Mouse (Mus musculus): ENCODE measurements around the gene Tlk2. TPM values are rescaled to one million over a fixed set of nuclear protein-coding genes. Genes with fewer than 3 reads are reported as not detected.
"Not testable (repeated sequence)": the region's sequence is repeated elsewhere in the genome, so short reads cannot be mapped to it uniquely, and the experiment has no call there.

Gene Tlk2
- 10 to 100 TPM; 37.2 to 49.4 (median 40.8) TPM for total RNA-seq (2022)

DNA sequence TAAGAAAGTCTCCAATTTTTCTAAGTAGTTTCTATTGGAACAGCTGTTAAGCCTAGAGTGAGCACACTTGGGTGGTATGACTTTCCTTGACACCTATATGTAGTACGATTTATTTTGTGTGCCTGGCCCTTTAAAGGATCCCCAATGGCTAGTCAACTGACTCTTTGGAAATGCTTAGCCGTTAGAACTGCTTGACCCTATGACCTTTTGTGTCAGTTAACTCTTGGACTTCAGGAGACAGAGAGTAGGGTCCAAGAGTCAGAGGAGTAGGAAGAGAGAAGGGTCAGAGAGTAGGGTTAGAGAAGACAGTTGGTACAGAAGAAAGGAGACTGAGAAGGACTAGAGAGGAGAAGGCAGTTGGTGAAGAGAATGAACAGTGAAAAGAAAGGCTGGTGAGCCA lies at the start of gene Tlk2:
Gene Tlk2, plus strand, starts transcription at position 292 of the 400 bp plus-strand sequence.
- DNase-seq (ENCODE audit: low spot score in 2 of 2), result no peak

DNA sequence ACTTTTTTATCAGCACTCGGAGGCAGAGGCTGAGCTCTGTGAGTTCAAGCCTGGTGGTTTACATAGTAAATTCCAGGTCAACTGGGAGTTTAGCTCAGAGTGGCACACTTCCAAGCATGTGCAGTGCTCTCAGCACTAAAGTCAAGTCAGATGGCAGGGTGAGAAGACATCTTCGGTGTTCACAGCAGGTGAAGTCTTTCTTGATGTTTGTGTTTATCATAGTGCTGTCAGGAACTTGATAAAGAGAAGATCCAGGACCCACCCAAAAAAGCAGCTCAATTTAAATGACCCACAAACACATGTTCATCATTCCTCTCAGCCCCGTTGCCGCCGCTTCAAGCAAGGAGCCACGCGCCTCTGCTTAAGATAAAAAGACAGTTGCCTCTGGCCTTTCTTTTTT lies 42.9 kb upstream of the Tlk2 start:
- DNase-seq (ENCODE audit: low spot score in 2 of 2), result no peak

- not testable (repeated sequence) for DNase-seq (ENCODE audit: low spot score in 2 of 2)
Observed at GRCm38 (mm10) chr11:105137255-105137654, 41.4 kb upstream of the Tlk2 start.

GRCm38 (mm10) chr11:105140512-105140911 lies 38.1 kb upstream of the Tlk2 start:
- not testable (repeated sequence) for DNase-seq (ENCODE audit: low spot score in 2 of 2)

DNA sequence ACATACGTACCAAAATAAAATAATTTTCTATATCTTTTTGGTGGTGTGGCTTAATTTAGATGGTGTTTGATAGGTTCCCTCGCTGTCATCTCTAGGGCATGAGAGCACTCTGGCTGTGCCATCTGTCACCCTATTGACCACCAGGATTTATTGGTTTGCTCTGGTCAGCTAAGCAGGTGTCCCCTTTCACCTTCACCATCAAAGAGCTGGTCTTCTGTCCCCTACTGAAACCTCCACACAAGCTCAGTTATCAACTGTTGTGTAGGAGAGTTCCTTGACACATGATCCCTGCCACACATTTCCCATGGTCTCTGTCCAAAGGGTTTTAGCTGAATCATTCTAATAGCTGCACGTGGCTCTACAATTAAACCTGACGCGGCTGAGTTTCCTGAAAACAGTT lies 37.5 kb upstream of the Tlk2 start:
- no peak for DNase-seq (ENCODE audit: low spot score in 2 of 2)

DNA sequence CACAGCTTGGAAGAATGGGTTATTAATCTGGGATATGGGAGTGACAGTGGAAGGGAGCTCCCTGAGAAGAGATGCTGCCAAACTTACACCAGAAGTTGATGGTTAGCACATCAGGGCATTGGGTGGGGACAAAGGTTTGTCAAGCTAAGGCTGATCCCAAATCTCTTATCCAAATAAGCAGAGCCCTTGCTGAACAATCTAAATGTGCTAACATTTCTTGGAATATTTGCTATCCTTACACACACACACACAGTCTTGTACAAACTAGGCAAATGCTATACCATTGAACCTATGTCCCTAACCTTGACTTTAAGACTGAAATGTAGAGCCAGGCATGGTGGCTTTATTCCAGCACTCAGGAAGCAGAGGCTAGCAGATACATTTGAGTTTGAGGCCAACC lies 35.0 kb upstream of the Tlk2 start:
- DNase-seq (ENCODE audit: low spot score in 2 of 2), result no peak

GRCm38 (mm10) chr11:105144084-105144483 lies 34.5 kb upstream of the Tlk2 start:
- DNase-seq (ENCODE audit: low spot score in 2 of 2), result no peak

DNA sequence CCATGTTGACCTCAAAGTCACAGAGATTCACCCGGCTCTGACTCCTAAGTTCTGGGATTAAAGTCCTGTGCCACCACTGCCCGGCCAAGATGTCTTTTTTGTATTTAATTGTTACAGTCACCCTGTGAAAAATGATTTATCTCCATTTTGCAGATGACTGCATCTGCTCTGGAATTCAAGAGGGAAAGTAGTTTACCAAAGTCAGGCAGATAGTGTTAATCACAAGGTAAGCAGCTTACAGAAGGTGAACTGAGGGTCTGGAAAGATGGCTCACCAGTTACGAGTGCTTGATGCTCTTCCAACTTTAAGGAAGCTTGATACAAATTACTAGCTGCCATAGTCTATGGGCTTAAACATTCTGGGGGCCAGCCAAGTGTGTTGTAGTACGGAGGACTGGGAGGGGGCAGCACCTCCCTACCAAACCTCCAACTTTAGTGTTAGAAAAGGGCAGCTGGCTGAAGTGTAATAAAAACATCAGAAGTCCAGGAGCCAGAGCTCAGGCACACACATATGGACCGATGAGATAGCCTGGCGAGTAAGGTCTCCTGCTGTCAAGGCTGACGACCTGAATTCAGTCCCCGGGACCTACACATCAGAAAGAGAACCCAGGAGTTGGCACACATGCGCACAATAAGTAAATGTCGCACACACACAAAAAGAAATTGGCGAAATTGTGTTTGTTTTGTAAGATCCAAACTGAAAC lies 33.9 kb upstream of the Tlk2 start:
- no peak for DNase-seq (ENCODE audit: low spot score in 2 of 2)

GRCm38 (mm10) chr11:105145211-105145610 lies 33.4 kb upstream of the Tlk2 start:
- no peak for DNase-seq (ENCODE audit: low spot score in 2 of 2)

DNA sequence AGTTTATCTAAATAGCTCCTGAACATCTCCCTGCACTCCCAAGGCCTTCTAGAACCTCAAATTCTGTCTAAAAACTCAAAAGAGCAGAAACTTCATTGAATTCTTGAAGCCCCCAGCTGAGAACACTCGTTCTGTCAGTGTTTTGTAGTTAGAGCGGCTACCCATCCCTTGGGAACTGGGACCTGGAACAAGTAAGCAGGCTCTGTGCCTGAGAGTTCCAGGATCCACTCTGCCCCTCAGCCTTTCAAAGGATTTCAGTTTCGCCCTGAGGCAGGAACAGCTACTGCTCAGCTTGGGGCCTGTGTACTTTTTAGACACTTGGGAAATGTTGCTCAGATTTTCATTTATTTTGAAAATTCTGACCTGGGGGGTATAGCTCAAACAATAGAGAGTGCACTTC lies 32.0 kb upstream of the Tlk2 start, which contains the start of gene Gm10842:
Gene Gm10842, plus strand, starts transcription at position 301 of the 400 bp plus-strand sequence.
- DNase-seq (ENCODE audit: low spot score in 2 of 2), result no peak

GRCm38 (mm10) chr11:105149353-105149752 lies 29.3 kb upstream of the Tlk2 start:
- no peak for DNase-seq (ENCODE audit: low spot score in 2 of 2)

GRCm38 (mm10) chr11:105149766-105150165 lies 28.8 kb upstream of the Tlk2 start:
- DNase-seq (ENCODE audit: low spot score in 2 of 2), result no peak

- no peak for DNase-seq (ENCODE audit: low spot score in 2 of 2)
Observed at GRCm38 (mm10) chr11:105150691-105151090, 27.9 kb upstream of the Tlk2 start.

GRCm38 (mm10) chr11:105151226-105152016 lies 27.2 kb upstream of the Tlk2 start:
- no peak for DNase-seq (ENCODE audit: low spot score in 2 of 2)

- no peak for DNase-seq (ENCODE audit: low spot score in 2 of 2)
Observed at GRCm38 (mm10) chr11:105152017-105152300, 26.6 kb upstream of the Tlk2 start.

- no peak for DNase-seq (ENCODE audit: low spot score in 2 of 2)
Observed at GRCm38 (mm10) chr11:105152357-105152899, 26.2 kb upstream of the Tlk2 start.

GRCm38 (mm10) chr11:105153068-105153833 lies 25.4 kb upstream of the Tlk2 start:
- DNase-seq (ENCODE audit: low spot score in 2 of 2), result no peak

- no peak for DNase-seq (ENCODE audit: low spot score in 2 of 2)
Observed at GRCm38 (mm10) chr11:105155915-105156314, 22.7 kb upstream of the Tlk2 start.

GRCm38 (mm10) chr11:105156748-105157267 lies 21.8 kb upstream of the Tlk2 start:
- no peak for DNase-seq (ENCODE audit: low spot score in 2 of 2)

DNA sequence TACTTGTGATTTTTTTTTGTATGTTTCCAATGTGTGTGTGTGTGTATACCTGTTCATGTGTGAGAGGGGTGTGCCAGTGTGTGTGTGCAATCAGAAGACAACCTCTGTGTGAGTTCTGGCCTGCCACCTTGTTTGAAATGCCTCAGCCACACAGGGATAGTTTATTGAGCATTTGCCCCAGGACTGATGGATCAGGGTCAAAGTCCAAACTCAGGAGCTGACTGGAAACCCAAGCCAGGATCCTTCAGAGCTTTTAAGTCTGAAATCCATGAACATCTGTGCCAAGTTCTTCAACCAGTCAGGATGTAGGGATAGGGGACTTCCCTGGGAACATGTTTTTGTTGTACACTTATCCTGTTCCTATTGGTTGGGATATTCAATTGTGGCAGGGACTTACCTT lies 20.6 kb upstream of the Tlk2 start:
- DNase-seq (ENCODE audit: low spot score in 2 of 2), result no peak

DNA sequence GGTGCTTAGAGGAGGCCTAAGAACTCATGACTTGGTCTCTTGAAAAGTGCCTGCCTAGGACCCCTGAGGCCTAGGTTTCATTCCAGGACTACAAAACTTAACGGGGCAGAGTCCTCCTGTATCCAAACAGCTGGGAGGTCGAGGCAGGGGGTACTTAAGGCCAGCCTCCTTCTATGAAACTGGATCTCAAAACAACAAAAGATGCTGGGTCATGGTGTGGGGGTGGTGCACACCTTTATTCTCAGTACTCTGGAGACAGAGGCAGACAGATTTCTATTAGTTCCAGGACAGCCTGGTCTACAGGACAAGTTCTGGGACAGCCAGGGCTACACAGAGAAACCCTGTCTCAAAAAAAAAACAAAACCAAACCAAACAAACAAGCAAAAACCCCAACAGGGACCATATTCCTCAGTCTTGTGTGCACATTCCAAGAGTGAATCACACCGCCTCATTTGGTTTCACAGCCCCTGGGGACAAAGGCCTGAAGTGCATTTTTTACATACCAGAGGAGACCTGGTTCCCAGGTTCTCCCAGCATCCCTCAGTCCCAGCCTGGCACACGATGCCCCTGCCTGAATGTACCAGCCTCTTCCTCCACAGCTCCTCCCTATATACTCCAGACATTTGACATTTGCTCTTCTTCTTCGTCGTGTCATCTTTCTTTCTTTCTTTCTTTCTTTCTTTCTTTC lies 18.8 kb upstream of the Tlk2 start:
- no peak for DNase-seq (ENCODE audit: low spot score in 2 of 2)

All from gastrocnemius, adult 8-10 months (tissue).